Mouse (Mus musculus) spleen, postnatal 0 days (tissue): Measurements from ENCODE around the gene Dytn. TPM values are rescaled to one million over a fixed set of nuclear protein-coding genes. Genes with fewer than 3 reads are reported as not detected.

Source experiments
- polyA plus RNA-seq: library from polyadenylated mRNA; unstranded; fragments of >200 nt; fragmentation: Nextera tagmentation; extraction: Ambion mirVana; gene quantifications from 2 replicates; pipeline ENCODE4 v1.2.1, GENCODE M21; 2015

The Dytn gene
- not detected in 2 replicates for polyA plus RNA-seq

DNA sequence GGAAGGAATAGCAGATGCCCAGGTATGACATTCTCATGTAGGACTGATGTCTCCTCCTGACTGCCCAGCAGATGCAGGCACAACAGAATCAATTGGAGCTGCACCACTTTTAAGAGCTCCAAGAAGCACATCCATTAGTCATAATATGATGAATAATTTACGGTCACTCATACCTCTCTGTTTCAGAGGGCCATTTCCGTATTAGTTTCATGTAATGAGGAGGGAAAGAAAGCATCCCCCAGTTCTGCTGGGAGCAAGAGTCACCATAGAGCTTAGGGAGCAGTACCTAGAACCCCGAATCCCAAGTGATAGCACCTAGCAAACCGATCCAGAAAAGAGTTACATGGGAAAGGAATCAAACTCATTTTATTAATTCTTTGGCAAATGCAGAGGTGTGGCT, at the start of gene Dytn:
Gene Dytn (minus strand): TSS at position 101 of the 400 bp plus-strand sequence.

GRCm38 (mm10) chr1:63730240-63730771, 43.6 kb upstream of the Dytn start, which contains the start of the genes Mdh1b and Fastkd2:
Gene Mdh1b (minus strand): TSS chr1:63730318.
Gene Fastkd2 (plus strand): TSS chr1:63730614.

DNA sequence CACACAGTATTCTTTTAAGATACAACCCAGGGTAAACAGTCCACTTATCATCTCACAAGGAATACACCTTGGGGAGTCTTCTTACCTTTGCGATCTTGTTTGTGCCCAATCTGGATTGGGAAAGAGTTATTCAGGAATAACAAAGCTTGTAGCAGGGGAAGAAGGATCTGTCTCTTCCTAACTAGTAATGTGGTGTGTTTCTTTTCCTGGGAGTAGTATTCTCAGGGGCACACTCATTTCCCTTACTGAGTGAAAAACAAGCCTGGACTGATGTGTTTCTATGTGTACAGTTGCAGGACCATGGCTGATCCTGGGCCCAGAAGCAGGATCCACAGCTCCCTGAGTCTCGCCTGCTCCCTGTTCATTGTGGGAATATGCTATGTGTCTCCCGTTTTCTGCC, 71.1 kb downstream of the Dytn start, which contains the start of gene Gm39653:
Gene Gm39653 (plus strand): TSS at position 301 of the 400 bp plus-strand sequence.

Other genes with a start within 250 kb of the Dytn start
- 0.47 and 0.55 TPM in 2 replicates for gene Adam23, start 241.0 kb downstream of the Dytn start, polyA plus RNA-seq
- not detected in 2 replicates for gene Gm39653, start 71.0 kb downstream of the Dytn start, polyA plus RNA-seq
- gene Mdh1b, start 43.4 kb upstream of the Dytn start, polyA plus RNA-seq = not detected in 2 replicates
- gene Fastkd2, start 43.7 kb upstream of the Dytn start, polyA plus RNA-seq = 33.6 and 38.8 TPM in 2 replicates
- gene 4933402D24Rik, start 82.3 kb upstream of the Dytn start, polyA plus RNA-seq = 0.06 TPM in 1 of 2 replicates, not detected in the other